Mouse (Mus musculus): ENCODE measurements around the gene Usp21. TPM values are rescaled to one million over a fixed set of nuclear protein-coding genes. Genes with fewer than 3 reads are reported as not detected.
"Not testable (repeated sequence)": the region's sequence is repeated elsewhere in the genome, so short reads cannot be mapped to it uniquely, and the experiment has no call there.

Gene Usp21
- polyA plus RNA-seq, 1 experiment from 2014 or later: 101 TPM

GRCm38 (mm10) chr1:171247916-171248315 is 39.9 kb downstream of the Usp21 start:
- H3K4me1 ChIP-seq (ENCODE audit: insufficient read depth, low read length): peaks cover 64% of the 10 kb centered on the region
- peaks cover 24% of the 10 kb centered on the region for H3K36me3 ChIP-seq (ENCODE audit: insufficient read depth, low read length)
- peak overlapping the region; percentile 93 for H3K4me3 ChIP-seq (ENCODE audit: low read length)
- peak overlapping the region; percentile 60 for H3K9ac ChIP-seq (replicated peaks; ENCODE audit: low read length)
- H3K27me3 ChIP-seq (ENCODE audit: insufficient read depth, low read length): no peaks in the 10 kb centered on the region
- no peaks in the 10 kb centered on the region for H3K9me3 ChIP-seq (ENCODE audit: low read length)
- 13% methylated on average over 4 of the region's 4 CpGs for WGBS
- peak overlapping the region; percentile 95 for H3K27ac ChIP-seq (ENCODE audit: low read length)
- H3K4me2 ChIP-seq (replicated peaks; ENCODE audit: low read depth, low read length): peak overlapping the region; percentile 68
- no peak for ATAC-seq (ENCODE audit: low FRiP score, low TSS enrichment)

- peak overlapping the region; percentile 95 for H3K27ac ChIP-seq (ENCODE audit: low read length)
- peak overlapping the region; percentile 93 for H3K4me3 ChIP-seq (ENCODE audit: low read length)
- H3K9me3 ChIP-seq (ENCODE audit: low read length): no peaks in the 10 kb centered on the region
- H3K36me3 ChIP-seq (ENCODE audit: insufficient read depth, low read length): peaks cover 29% of the 10 kb centered on the region
- 0 out of 2 replicates have a peak, but pooled peaks have one; percentile 1 for ATAC-seq (ENCODE audit: low FRiP score, low TSS enrichment)
- peak overlapping the region; percentile 68 for H3K4me2 ChIP-seq (replicated peaks; ENCODE audit: low read depth, low read length)
- H3K9ac ChIP-seq (replicated peaks; ENCODE audit: low read length): peak overlapping the region; percentile 60
- WGBS: 9% methylated on average over 13 of the region's 13 CpGs
- peaks cover 59% of the 10 kb centered on the region for H3K4me1 ChIP-seq (ENCODE audit: insufficient read depth, low read length)
- no peaks in the 10 kb centered on the region for H3K27me3 ChIP-seq (ENCODE audit: insufficient read depth, low read length)
These were observed 40.3 kb downstream of the Usp21 start for GRCm38 (mm10) chr1:171247453-171247841.

GRCm38 (mm10) chr1:171246709-171247452 is 40.9 kb downstream of the Usp21 start:
- H3K27ac ChIP-seq (ENCODE audit: low read length): peak overlapping the region; percentile 95
- under 1% methylated on average over 41 of the region's 41 CpGs for WGBS
- no peaks in the 10 kb centered on the region for H3K9me3 ChIP-seq (ENCODE audit: low read length)
- peaks cover 53% of the 10 kb centered on the region for H3K4me1 ChIP-seq (ENCODE audit: insufficient read depth, low read length)
- H3K4me2 ChIP-seq (replicated peaks; ENCODE audit: low read depth, low read length): peak overlapping the region; percentile 87
- no peaks in the 10 kb centered on the region for H3K27me3 ChIP-seq (ENCODE audit: insufficient read depth, low read length)
- H3K4me3 ChIP-seq (ENCODE audit: low read length): peak overlapping the region; percentile 93
- ATAC-seq (ENCODE audit: low FRiP score, low TSS enrichment): peak; percentile 86
- H3K9ac ChIP-seq (replicated peaks; ENCODE audit: low read length): peak overlapping the region; percentile 97
- peaks cover 32% of the 10 kb centered on the region for H3K36me3 ChIP-seq (ENCODE audit: insufficient read depth, low read length)

GRCm38 (mm10) chr1:171245353-171245752 is 42.4 kb downstream of the Usp21 start:
- Histone ChIP-seq H3K4me1 (ENCODE audit: insufficient read depth, low read length) (peaks cover 40% of the 10 kb centered on the region), H3K4me2 (replicated peaks; ENCODE audit: low read depth, low read length) (no peak overlapping the region), H3K9ac (replicated peaks; ENCODE audit: low read length) (no peak overlapping the region), H3K27me3 (ENCODE audit: insufficient read depth, low read length) (no peaks in the 10 kb centered on the region), H3K36me3 (ENCODE audit: insufficient read depth, low read length) (peaks cover 39% of the 10 kb centered on the region), H3K9me3 (ENCODE audit: low read length) (no peaks in the 10 kb centered on the region), H3K27ac (ENCODE audit: low read length) (no peak overlapping the region), H3K4me3 (ENCODE audit: low read length) (no peak overlapping the region)
- WGBS: 89% methylated on average over 8 of the region's 8 CpGs
- no peak for ATAC-seq (ENCODE audit: low FRiP score, low TSS enrichment)

- WGBS: 84% methylated on average over 12 of the region's 12 CpGs
- not testable (repeated sequence) for H3K9ac ChIP-seq (replicated peaks; ENCODE audit: low read length); ATAC-seq (ENCODE audit: low FRiP score, low TSS enrichment); H3K27me3 ChIP-seq (ENCODE audit: insufficient read depth, low read length); H3K4me3 ChIP-seq (ENCODE audit: low read length); H3K27ac ChIP-seq (ENCODE audit: low read length); H3K9me3 ChIP-seq (ENCODE audit: low read length); H3K4me2 ChIP-seq (replicated peaks; ENCODE audit: low read depth, low read length)
- Histone ChIP-seq H3K36me3 (ENCODE audit: insufficient read depth, low read length) (peaks cover 69% of the 10 kb centered on the region), H3K4me1 (ENCODE audit: insufficient read depth, low read length) (peaks cover 14% of the 10 kb centered on the region)
These were observed 45.8 kb downstream of the Usp21 start for GRCm38 (mm10) chr1:171241952-171242351.

- 83% methylated on average over 10 of the region's 10 CpGs for WGBS
- Histone ChIP-seq H3K36me3 (ENCODE audit: insufficient read depth, low read length) (peaks cover 78% of the 10 kb centered on the region), H3K4me2 (replicated peaks; ENCODE audit: low read depth, low read length) (no peak overlapping the region), H3K27me3 (ENCODE audit: insufficient read depth, low read length) (no peaks in the 10 kb centered on the region), H3K9me3 (ENCODE audit: low read length) (no peaks in the 10 kb centered on the region), H3K9ac (replicated peaks; ENCODE audit: low read length) (no peak overlapping the region), H3K4me1 (ENCODE audit: insufficient read depth, low read length) (peaks cover 9% of the 10 kb centered on the region), H3K4me3 (ENCODE audit: low read length) (no peak overlapping the region), H3K27ac (ENCODE audit: low read length) (no peak overlapping the region)
- ATAC-seq (ENCODE audit: low FRiP score, low TSS enrichment): no peak
These were observed 46.9 kb downstream of the Usp21 start for GRCm38 (mm10) chr1:171240911-171241310.

- Histone ChIP-seq H3K9ac (replicated peaks; ENCODE audit: low read length) (0 out of 2 replicates have a peak overlapping the region, but pooled peaks have one; percentile 35), H3K4me2 (replicated peaks; ENCODE audit: low read depth, low read length) (no peak overlapping the region), H3K36me3 (ENCODE audit: insufficient read depth, low read length) (peaks cover 80% of the 10 kb centered on the region), H3K27ac (ENCODE audit: low read length) (no peak overlapping the region; the same call in 1 of the 2 replicates), H3K9me3 (ENCODE audit: low read length) (no peaks in the 10 kb centered on the region), H3K27me3 (ENCODE audit: insufficient read depth, low read length) (no peaks in the 10 kb centered on the region), H3K4me1 (ENCODE audit: insufficient read depth, low read length) (0 out of 2 replicates have a peak, but pooled peaks cover 3% of the 10 kb centered on the region), H3K4me3 (ENCODE audit: low read length) (no peak overlapping the region)
- 0 out of 2 replicates have a peak, but pooled peaks have one; percentile 56 for ATAC-seq (ENCODE audit: low FRiP score, low TSS enrichment)
- WGBS: 45% methylated on average over 15 of the region's 15 CpGs
These were observed 47.6 kb downstream of the Usp21 start for GRCm38 (mm10) chr1:171239992-171240744.

- no peak overlapping the region for H3K4me2 ChIP-seq (replicated peaks; ENCODE audit: low read depth, low read length)
- no peak; the same call in 1 of the 2 replicates for ATAC-seq (ENCODE audit: low FRiP score, low TSS enrichment)
These were observed 49.3 kb downstream of the Usp21 start for GRCm38 (mm10) chr1:171238463-171238862.

GRCm38 (mm10) chr1:171237438-171237837 is 50.4 kb downstream of the Usp21 start:
- no peak overlapping the region for H3K27ac ChIP-seq (ENCODE audit: low read length)
- no peak overlapping the region for H3K4me2 ChIP-seq (replicated peaks; ENCODE audit: low read depth, low read length)
- H3K9me3 ChIP-seq (ENCODE audit: low read length): no peaks in the 10 kb centered on the region
- H3K27me3 ChIP-seq (ENCODE audit: insufficient read depth, low read length): no peaks in the 10 kb centered on the region
- ATAC-seq (ENCODE audit: low FRiP score, low TSS enrichment): no peak
- H3K9ac ChIP-seq (replicated peaks; ENCODE audit: low read length): no peak overlapping the region
- 0 out of 2 replicates have a peak, but pooled peaks cover 3% of the 10 kb centered on the region for H3K4me1 ChIP-seq (ENCODE audit: insufficient read depth, low read length)
- WGBS: 80% methylated on average over 6 of the region's 6 CpGs
- peaks cover 73% of the 10 kb centered on the region for H3K36me3 ChIP-seq (ENCODE audit: insufficient read depth, low read length)
- H3K4me3 ChIP-seq (ENCODE audit: low read length): no peak overlapping the region

More at GRCm38 (mm10) chr1:171238463-171238862, 49.3 kb downstream of the Usp21 start:
- Histone ChIP-seq H3K27me3 (ENCODE audit: insufficient read depth, low read length) (no peaks in the 10 kb centered on the region), H3K9me3 (ENCODE audit: low read length) (no peaks in the 10 kb centered on the region), H3K4me3 (ENCODE audit: low read length) (no peak overlapping the region), H3K4me1 (ENCODE audit: insufficient read depth, low read length) (0 out of 2 replicates have a peak, but pooled peaks cover 3% of the 10 kb centered on the region), H3K27ac (ENCODE audit: low read length) (no peak overlapping the region), H3K9ac (replicated peaks; ENCODE audit: low read length) (no peak overlapping the region), H3K36me3 (ENCODE audit: insufficient read depth, low read length) (peaks cover 82% of the 10 kb centered on the region)
- WGBS: 69% methylated on average over 14 of the region's 14 CpGs
